Mouse (Mus musculus) limb, embryonic 11.5 days (tissue): ENCODE measurements around the gene Cd5. TPM values are rescaled to one million over a fixed set of nuclear protein-coding genes. Genes with fewer than 3 reads are reported as not detected.

Experiments
- ATAC-seq: fragments of 200-750 bp; cut with Nextera tagmentation; 2 replicates; pipeline ENCODE4 v1.8.0; 2017; ENCODE audit warnings: low read depth; ENCODE audit not compliant: insufficient number of reproducible peaks, low FRiP score, low TSS enrichment
- DNase-seq: peaks from one replicate; pipeline ENCODE4 v3.0.0-alpha.2; 2015; ENCODE audit warnings: low spot score
- H3K27ac ChIP-seq: fragments of 300-500 bp; sonication (generic); replicated peaks from 2 replicates; pipeline ENCODE4 v1.5.1; 2014; ENCODE audit warnings: low read depth, mild to moderate bottlenecking, low read length
- H3K27me3 ChIP-seq: fragments of 300-500 bp; sonication (generic); 2 replicates; pipeline ENCODE4 v1.6.1; 2014; ENCODE audit warnings: mild to moderate bottlenecking, low read length, mixed read lengths; ENCODE audit not compliant: control insufficient read depth, insufficient read depth
- H3K36me3 ChIP-seq: fragments of 300-500 bp; sonication (generic); 2 replicates; pipeline ENCODE4 v1.6.1; 2014; ENCODE audit warnings: mild to moderate bottlenecking, low read length, moderate library complexity, mixed read lengths; ENCODE audit not compliant: control insufficient read depth, insufficient read depth
- H3K4me1 ChIP-seq: fragments of 300-500 bp; sonication (generic); 2 replicates; pipeline ENCODE4 v1.6.1; 2014; ENCODE audit warnings: low read length, mixed read lengths; ENCODE audit not compliant: control insufficient read depth, insufficient read depth
- H3K4me2 ChIP-seq: fragments of 300-500 bp; sonication (generic); 2 replicates; pipeline ENCODE4 v1.6.1; 2014; ENCODE audit warnings: low read depth, mild to moderate bottlenecking, moderate library complexity; ENCODE audit not compliant: severe bottlenecking
- H3K4me3 ChIP-seq: fragments of 300-500 bp; sonication (generic); 2 replicates; pipeline ENCODE4 v1.5.1; 2014; ENCODE audit warnings: low read depth, low read length
- H3K9ac ChIP-seq: fragments of 300-500 bp; sonication (generic); 2 replicates; pipeline ENCODE4 v1.6.1; 2014; ENCODE audit warnings: mild to moderate bottlenecking, low read length
- H3K9me3 ChIP-seq: fragments of 300-500 bp; sonication (generic); 2 replicates; pipeline ENCODE4 v1.6.1; 2016; ENCODE audit warnings: low read length; ENCODE audit not compliant: control insufficient read depth
- WGBS: fragments of 180-500 bp; shearing (Covaris S2); extraction: QIAGEN DNeasy Blood & Tissue Kit; methylation state at CpG from one replicate; pipeline ENCODE4 v1.1.7; 2014; 5-methylcytosine and 5-hydroxymethylcytosine counted together
- polyA plus RNA-seq: library from polyadenylated mRNA; unstranded; fragments of >200 nt; fragmentation: Nextera tagmentation; extraction: Ambion mirVana; gene quantifications from 2 replicates; pipeline ENCODE4 v1.2.1, GENCODE M21; 2014

Cd5 gene
- polyA plus RNA-seq, 1 experiment from 2014 or later, result not detected

DNA sequence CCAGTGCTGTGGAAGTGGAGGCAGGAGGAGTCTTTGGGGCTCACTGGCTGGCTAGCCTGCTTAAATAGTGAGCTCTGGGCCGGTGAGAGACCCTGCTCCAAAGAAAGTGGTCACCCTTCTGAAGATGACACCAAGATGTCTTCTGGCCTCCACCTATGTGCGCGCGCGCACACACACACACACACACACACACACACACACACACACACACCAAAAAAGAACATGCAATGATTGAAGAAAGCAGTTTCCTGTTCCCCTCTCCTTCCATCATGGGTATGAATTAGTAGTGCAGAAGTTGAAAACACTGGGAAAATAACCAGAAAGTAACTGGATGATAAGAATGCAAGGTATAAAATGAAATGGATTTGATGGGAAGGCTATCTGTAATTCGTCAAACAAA lies 35.3 kb upstream of the Cd5 start:
- Histone ChIP-seq H3K9ac (no peak overlapping the region), H3K4me2 (no peak overlapping the region), H3K27ac (no peak overlapping the region), H3K4me3 (no peak overlapping the region), H3K27me3 (no peaks in the 10 kb centered on the region), H3K36me3 (no peaks in the 10 kb centered on the region), H3K4me1 (no peaks in the 10 kb centered on the region), H3K9me3 (no peaks in the 10 kb centered on the region)
- DNase-seq, result no peak
- no peak for ATAC-seq
- 96% methylated on average over 6 of the region's 6 CpGs for whole genome bisulfite sequencing

DNA sequence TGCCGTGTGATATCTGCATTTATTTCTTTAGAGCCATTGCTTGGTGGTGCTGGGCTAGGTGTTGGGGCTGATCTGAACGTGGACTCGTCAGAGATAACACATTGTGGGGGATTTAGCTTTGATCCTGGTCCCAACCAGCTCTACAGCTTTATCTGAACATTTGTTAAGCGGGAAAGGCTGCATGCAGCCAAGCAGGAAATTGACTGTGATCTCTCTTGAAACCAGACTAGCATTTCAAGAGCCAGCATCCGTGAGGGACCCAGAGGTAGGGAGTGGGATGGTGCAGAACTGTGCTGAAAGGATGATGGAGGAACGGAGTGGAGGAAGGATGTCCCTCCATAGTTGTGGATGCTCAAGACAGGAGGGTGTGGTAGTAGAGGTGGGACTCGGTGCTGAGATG lies 34.6 kb upstream of the Cd5 start:
- Histone ChIP-seq H3K9me3 (no peaks in the 10 kb centered on the region), H3K4me1 (no peaks in the 10 kb centered on the region), H3K4me2 (no peak overlapping the region), H3K4me3 (no peak overlapping the region), H3K27ac (no peak overlapping the region), H3K27me3 (no peaks in the 10 kb centered on the region), H3K9ac (no peak overlapping the region), H3K36me3 (no peaks in the 10 kb centered on the region)
- ATAC-seq (no peak), DNase-seq (no peak)
- WGBS, result 75% methylated on average over 7 of the region's 7 CpGs

DNA sequence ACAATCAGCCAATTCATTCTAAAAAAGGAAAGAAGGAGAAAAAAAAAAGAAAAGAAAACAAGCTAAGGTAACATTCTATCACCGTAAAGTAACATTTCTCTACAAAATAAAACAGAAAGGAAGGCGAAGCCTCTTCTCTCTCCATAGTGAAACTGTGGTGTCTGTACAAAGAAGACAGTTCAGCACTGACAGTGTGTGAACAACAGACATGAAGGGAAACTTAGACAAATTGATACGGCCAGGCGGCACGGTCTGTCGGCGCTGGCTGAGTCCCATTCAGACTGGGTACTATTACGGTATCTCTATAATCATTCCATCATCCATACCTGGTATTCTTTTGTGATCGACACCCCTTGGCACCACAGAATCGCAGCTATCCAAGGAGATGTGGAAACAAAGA lies 34.1 kb upstream of the Cd5 start:
- DNase-seq, result no peak
- ATAC-seq, result no peak
- H3K4me1 ChIP-seq, result no peaks in the 10 kb centered on the region

DNA sequence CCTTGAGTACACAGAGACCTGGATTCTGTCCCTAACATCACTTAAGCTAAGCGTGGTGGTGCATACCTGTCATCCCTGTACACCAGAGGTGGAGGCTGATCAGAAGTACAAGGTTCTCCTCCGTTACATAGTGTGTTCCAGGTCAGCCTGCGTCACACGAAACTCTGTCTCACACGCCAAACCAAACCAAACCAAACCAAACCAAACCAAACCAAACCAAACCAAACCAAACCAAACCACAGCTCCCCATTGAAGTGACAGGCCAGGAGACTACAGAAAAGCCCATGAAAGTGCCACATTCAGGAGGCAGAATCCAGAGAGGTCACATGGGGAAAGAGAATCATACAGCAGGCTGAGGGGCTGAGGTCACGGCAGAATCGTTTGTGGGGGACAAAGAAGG lies 33.2 kb upstream of the Cd5 start:
- DNase-seq (no peak), ATAC-seq (no peak)
- Histone ChIP-seq H3K27ac (no peak overlapping the region), H3K4me3 (no peak overlapping the region), H3K4me2 (no peak overlapping the region), H3K36me3 (no peaks in the 10 kb centered on the region), H3K9ac (no peak overlapping the region), H3K27me3 (no peaks in the 10 kb centered on the region), H3K4me1 (no peaks in the 10 kb centered on the region), H3K9me3 (no peaks in the 10 kb centered on the region)
- 89% methylated on average over 7 of the region's 7 CpGs for WGBS

More for the DNA sequence above, 34.1 kb upstream of the Cd5 start:
- Histone ChIP-seq H3K27ac (no peak overlapping the region), H3K36me3 (no peaks in the 10 kb centered on the region), H3K4me3 (no peak overlapping the region), H3K9ac (no peak overlapping the region), H3K27me3 (no peaks in the 10 kb centered on the region), H3K4me2 (no peak overlapping the region), H3K9me3 (no peaks in the 10 kb centered on the region)
- 95% methylated on average over 10 of the region's 10 CpGs for WGBS

DNA sequence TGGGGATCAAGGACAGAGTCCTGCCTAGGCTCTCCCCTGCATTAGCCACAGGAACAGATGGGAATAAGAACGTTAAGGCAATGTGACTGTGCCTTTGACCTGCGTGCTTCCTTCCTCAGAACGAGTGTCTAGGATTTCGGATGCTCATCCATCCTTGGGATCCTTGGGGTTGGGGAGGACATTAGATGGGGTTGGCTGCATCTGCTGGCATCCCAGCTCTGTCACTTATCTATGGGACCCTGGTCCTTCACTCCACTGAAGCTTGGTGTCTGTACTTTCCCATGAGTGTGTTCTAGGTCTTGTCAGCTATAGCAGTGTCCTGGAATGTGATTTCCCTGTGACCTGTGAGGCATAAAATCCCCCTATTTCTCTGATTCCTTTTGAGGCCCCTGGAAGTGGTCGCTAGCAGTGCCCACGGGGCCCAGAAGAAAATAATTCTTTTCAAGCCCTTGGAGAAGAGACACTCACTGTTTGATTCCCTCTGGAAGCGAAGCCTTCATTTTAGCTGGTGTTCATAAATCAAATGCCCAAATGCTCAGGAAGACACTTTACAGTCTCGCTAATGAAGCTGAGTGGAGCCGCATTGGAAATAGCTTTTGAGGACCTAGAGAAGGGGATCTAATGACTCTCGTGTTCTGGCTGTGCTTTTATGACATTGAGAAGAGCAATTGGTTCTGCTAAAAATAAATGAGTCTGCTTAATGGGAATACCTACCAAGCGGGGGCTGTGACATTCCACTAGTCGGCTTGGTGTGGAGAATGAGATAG lies 30.8 kb upstream of the Cd5 start:
- no peak overlapping the region for H3K27ac ChIP-seq
- no peak overlapping the region for H3K4me2 ChIP-seq
- no peaks in the 10 kb centered on the region for H3K9me3 ChIP-seq
- DNase-seq (no peak), ATAC-seq (no peak)
- no peak overlapping the region for H3K4me3 ChIP-seq
- H3K9ac ChIP-seq, result no peak overlapping the region
- H3K4me1 ChIP-seq, result no peaks in the 10 kb centered on the region
- no peaks in the 10 kb centered on the region for H3K27me3 ChIP-seq
- no peaks in the 10 kb centered on the region for H3K36me3 ChIP-seq
- WGBS, result 45% methylated on average over 12 of the region's 12 CpGs

DNA sequence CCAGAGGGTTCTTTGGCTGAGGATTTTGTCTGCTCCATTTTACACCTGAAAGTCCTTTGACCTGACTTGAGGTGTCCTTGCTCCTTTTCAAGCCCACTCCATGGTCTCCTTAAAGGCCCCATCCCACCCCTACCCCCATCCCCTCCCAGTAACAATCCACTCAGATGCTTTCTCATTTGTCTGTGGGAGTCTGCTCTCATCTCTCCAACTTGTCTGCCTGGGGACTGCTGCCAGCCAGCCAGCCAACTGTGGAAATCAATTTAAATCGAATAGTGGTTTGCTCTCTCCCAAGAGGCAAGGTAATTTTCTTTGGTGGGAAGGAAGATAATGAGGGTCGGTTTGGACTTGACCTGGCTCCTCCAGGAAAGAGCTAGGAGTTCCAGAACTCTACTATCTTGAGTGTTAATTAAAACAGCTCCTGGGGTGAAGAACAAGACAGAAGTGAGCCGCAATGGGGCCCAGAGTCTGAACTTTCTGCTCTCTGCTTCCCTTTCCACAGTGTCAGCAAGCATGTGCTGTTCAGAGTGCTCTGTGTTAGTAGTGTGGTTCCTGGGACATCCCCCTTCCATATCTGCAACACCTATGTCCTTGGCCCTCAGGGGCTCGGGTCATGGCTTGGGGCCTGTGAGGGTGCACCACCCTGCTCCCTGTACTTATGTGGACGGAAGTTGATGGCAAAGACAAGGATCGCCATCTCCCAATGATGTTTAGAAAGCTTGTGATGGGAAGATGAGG lies 30.1 kb upstream of the Cd5 start:
- no peaks in the 10 kb centered on the region for H3K27me3 ChIP-seq
- no peak overlapping the region for H3K27ac ChIP-seq
- no peaks in the 10 kb centered on the region for H3K36me3 ChIP-seq
- no peak for ATAC-seq
- no peaks in the 10 kb centered on the region for H3K9me3 ChIP-seq
- no peak for DNase-seq
- H3K4me3 ChIP-seq, result no peak overlapping the region
- no peak overlapping the region for H3K4me2 ChIP-seq
- H3K9ac ChIP-seq, result no peak overlapping the region
- 73% methylated on average over 6 of the region's 6 CpGs for WGBS
- no peaks in the 10 kb centered on the region for H3K4me1 ChIP-seq

DNA sequence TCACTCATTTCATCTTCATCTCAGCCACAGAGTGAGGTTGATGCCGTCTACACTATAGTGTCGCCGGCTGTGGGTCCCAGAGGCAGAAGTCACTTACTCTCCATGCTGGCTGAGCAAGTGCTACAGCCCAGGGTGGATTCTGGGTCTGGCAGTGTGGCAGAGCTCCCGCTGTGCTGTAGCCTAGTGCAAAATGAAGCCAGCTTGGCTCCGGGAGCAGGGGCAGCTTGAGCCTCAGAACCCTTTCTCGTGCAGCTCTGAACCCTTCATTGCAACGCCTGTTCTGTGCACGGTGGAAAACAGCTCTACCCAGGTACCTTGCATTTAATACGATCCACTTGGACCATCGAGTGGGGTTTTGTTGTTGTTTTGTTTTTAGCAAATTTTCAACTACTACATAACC lies 28.8 kb upstream of the Cd5 start:
- WGBS, result 89% methylated on average over 10 of the region's 10 CpGs
- DNase-seq, result no peak
- no peak for ATAC-seq

DNA sequence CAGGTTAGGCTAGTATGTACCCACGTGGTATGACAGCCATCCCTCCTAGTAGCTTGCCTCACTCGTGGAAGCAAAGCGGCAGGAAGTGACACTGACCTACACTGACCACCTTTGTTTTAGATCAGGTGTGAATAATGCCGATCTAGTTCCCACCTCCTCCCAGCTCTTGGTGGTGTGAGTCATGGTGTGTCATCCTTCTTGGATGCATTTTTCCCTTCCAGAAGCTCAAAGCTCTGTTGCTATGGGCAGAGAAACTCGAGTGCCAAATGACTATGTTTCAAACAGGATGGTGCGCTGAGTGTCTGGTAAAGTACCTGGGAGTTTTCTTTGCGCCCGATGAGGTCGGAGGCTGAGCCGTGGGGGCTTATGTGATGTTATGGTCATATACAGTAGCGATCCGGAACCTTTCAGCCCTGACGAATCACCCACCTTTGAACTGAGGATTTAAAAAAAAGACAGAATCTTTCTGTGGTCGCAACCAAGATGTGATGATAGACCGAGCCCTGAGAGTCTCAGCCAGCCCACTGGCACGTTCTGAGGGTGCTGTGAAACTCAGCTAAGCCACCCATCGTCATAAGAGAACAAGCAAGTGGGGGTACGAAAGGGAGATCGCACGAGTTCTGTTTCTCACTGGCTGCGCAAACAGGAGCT lies 24.7 kb upstream of the Cd5 start:
- H3K4me2 ChIP-seq, result no peak overlapping the region
- no peaks in the 10 kb centered on the region for H3K4me1 ChIP-seq
- no peak for DNase-seq
- no peaks in the 10 kb centered on the region for H3K9me3 ChIP-seq
- no peak for ATAC-seq
- H3K27ac ChIP-seq, result no peak overlapping the region
- 81% methylated on average over 21 of the region's 21 CpGs for WGBS
- H3K27me3 ChIP-seq, result no peaks in the 10 kb centered on the region
- H3K36me3 ChIP-seq, result no peaks in the 10 kb centered on the region
- no peak overlapping the region for H3K4me3 ChIP-seq
- no peak overlapping the region for H3K9ac ChIP-seq

More for the DNA sequence above, 28.8 kb upstream of the Cd5 start:
- Histone ChIP-seq H3K27me3 (no peaks in the 10 kb centered on the region), H3K9me3 (no peaks in the 10 kb centered on the region), H3K4me2 (no peak overlapping the region), H3K4me3 (no peak overlapping the region), H3K36me3 (no peaks in the 10 kb centered on the region), H3K27ac (no peak overlapping the region), H3K9ac (no peak overlapping the region), H3K4me1 (no peaks in the 10 kb centered on the region)
